Mouse (Mus musculus) stomach, embryonic 15.5 days (tissue): ENCODE data around the gene Olfm4. TPM values are rescaled to one million over a fixed set of nuclear protein-coding genes. Genes with fewer than 3 reads are reported as not detected.

Source experiments
- ATAC-seq: fragments of 200-750 bp; cut with Nextera tagmentation; 2 replicates; pipeline ENCODE4 v1.8.0; 2017; ENCODE audit warnings: low read depth, moderate number of reproducible peaks, moderate TSS enrichment; ENCODE audit not compliant: insufficient read depth, low FRiP score
- H3K27ac ChIP-seq: fragments of 300-500 bp; sonication (generic); 2 replicates; pipeline ENCODE4 v1.5.1; 2015; ENCODE audit warnings: mild to moderate bottlenecking, inconsistent platforms
- H3K27me3 ChIP-seq: fragments of 300-500 bp; sonication (generic); replicated peaks from 2 replicates; pipeline ENCODE4 v1.6.1; 2015; ENCODE audit warnings: inconsistent platforms
- H3K36me3 ChIP-seq: fragments of 300-500 bp; sonication (generic); 2 replicates; pipeline ENCODE4 v1.6.1; 2015; ENCODE audit warnings: inconsistent platforms
- H3K4me1 ChIP-seq: fragments of 300-500 bp; sonication (generic); 2 replicates; pipeline ENCODE4 v1.6.1; 2015; ENCODE audit warnings: inconsistent platforms
- H3K4me2 ChIP-seq: fragments of 300-500 bp; sonication (generic); 2 replicates; pipeline ENCODE4 v1.6.1; 2015; ENCODE audit warnings: mild to moderate bottlenecking, inconsistent platforms
- H3K4me3 ChIP-seq: fragments of 300-500 bp; sonication (generic); replicated peaks from 2 replicates; pipeline ENCODE4 v1.5.1; 2015; ENCODE audit warnings: inconsistent platforms
- H3K9ac ChIP-seq: fragments of 300-500 bp; sonication (generic); 2 replicates; pipeline ENCODE4 v1.6.1; 2015; ENCODE audit warnings: inconsistent platforms
- H3K9me3 ChIP-seq: fragments of 300-500 bp; sonication (generic); 2 replicates; pipeline ENCODE4 v1.6.1; 2016; ENCODE audit warnings: inconsistent platforms
- WGBS: fragments of 180-500 bp; shearing (Covaris S2); methylation state at CpG from one replicate; pipeline ENCODE4 v1.1.7; 2015; 5-methylcytosine and 5-hydroxymethylcytosine counted together
- polyA plus RNA-seq: library from polyadenylated mRNA; unstranded; fragments of >200 nt; fragmentation: Nextera tagmentation; extraction: Ambion mirVana; gene quantifications from 2 replicates; pipeline ENCODE4 v1.2.1, GENCODE M21; 2015

Olfm4 gene
- 12.8 and 15.7 TPM in 2 replicates for polyA plus RNA-seq

DNA sequence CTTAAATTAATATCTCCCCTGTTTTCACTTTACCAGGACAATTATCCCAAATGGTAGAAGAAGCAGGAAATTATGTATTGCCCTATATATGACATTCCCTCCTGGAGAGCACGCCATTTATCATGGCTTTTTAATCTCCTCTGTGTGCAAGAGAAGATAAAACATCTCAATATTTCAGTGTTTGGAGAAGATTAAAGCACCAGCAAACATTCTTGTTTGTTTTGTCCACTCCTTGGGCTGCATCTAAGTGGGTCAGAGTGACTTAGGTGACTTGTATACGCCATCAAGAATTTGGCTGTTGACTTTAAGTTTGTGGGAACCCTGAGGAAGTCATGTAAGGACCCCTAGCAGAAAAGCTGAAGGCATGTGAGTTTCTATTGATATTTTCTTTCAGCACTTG lies at the start of gene Olfm4:
TSS of gene Olfm4 (plus strand) at position 301 of the 400 bp plus-strand sequence.
- Histone ChIP-seq H3K4me3 (no peak within 1 kb of the TSS), H3K9ac (no peak within 1 kb of the TSS), H3K4me1 (no peaks in the 10 kb centered on the region), H3K9me3 (no peaks in the 10 kb centered on the region), H3K27ac (no peak within 1 kb of the TSS), H3K36me3 (no peaks in the 10 kb centered on the region), H3K27me3 (no peaks in the 10 kb centered on the region), H3K4me2 (no peak within 1 kb of the TSS)
- 57% methylated on average over 2 of the region's 2 CpGs for WGBS
- ATAC-seq: no peak

DNA sequence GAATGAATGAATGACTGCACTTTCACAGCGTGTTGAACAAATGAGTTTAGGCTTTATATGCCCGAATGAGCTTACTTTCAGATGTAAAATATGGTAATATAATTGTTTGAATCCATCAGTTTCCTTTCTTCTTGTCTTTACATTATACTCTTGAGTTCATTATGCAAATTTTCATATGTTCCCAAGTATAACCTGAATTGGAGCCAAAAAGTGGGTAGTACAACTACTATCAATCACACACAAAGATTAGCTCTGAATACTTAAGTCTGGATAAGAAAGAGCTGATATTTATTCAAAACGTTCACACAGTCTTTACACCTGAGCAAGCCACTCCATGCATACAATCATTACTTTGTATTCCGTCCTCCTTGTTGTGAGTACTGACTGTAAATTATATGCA lies 49.5 kb upstream of the Olfm4 start:
- no peaks in the 10 kb centered on the region for H3K27me3 ChIP-seq
- H3K9ac ChIP-seq: no peak overlapping the region
- no peak overlapping the region for H3K4me2 ChIP-seq
- H3K4me1 ChIP-seq: no peaks in the 10 kb centered on the region
- ATAC-seq: no peak
- H3K4me3 ChIP-seq: no peak overlapping the region
- H3K9me3 ChIP-seq: no peaks in the 10 kb centered on the region
- no peak overlapping the region for H3K27ac ChIP-seq
- H3K36me3 ChIP-seq: no peaks in the 10 kb centered on the region
- 56% methylated on average over 4 of the region's 4 CpGs for WGBS

DNA sequence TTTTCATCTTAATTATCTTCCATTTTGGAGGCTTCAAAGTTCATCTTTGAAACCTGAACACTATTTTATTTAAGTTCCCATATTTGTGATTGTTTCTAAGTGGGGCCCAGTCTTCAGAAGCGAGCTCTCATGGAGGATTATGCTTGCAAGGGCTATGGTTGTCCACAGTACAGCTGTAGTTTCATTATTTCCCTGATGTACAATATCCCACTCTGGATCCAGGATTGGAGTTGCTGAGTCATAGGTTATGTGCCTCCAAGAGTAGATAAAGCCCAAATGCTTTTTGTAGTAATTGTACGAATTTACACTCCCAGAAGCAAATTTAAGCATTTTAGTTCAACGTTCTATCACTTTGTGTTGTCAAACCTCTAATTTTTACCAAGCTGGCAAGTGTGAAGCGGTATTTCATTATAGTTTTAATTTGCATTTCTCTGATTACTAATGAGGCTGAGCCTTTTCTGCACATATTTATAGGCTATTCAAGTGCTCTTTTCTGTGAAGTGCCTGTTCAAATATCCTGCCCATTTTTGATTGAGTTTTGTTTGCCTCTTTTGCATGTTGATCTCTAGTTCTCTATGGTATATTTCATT lies 46.9 kb upstream of the Olfm4 start:
- no peak for ATAC-seq
- Histone ChIP-seq H3K4me2 (no peak overlapping the region), H3K4me3 (no peak overlapping the region), H3K9ac (no peak overlapping the region), H3K4me1 (no peaks in the 10 kb centered on the region), H3K9me3 (no peaks in the 10 kb centered on the region), H3K36me3 (no peaks in the 10 kb centered on the region), H3K27ac (no peak overlapping the region), H3K27me3 (no peaks in the 10 kb centered on the region)
- WGBS: 86% methylated on average over 4 of the region's 4 CpGs

DNA sequence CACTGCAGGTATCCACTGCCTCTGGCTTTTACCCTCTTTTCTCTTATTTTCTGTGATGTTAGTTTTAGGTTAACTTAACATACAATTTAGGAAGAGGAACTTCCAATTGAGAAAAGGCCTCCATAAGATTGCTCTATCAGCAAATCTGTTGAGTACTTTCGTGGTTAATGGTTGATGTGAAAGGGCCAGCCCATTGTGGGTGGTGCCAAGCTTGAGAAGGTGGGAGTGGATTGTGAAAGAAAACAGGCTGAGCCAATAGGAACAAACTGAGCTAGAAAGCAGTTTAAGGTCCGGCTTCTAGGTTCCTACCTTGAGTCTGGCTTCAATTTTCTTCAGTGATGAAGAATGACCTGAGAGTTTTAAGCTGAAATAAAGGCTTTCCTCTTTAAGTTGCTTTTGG lies 38.0 kb upstream of the Olfm4 start:
- no peak overlapping the region for H3K27ac ChIP-seq
- H3K9ac ChIP-seq: no peak overlapping the region
- no peak for ATAC-seq
- 66% methylated on average over 2 of the region's 2 CpGs for WGBS
- H3K4me2 ChIP-seq: no peak overlapping the region
- H3K9me3 ChIP-seq: no peaks in the 10 kb centered on the region
- no peaks in the 10 kb centered on the region for H3K27me3 ChIP-seq
- H3K4me1 ChIP-seq: no peaks in the 10 kb centered on the region
- no peak overlapping the region for H3K4me3 ChIP-seq
- no peaks in the 10 kb centered on the region for H3K36me3 ChIP-seq

DNA sequence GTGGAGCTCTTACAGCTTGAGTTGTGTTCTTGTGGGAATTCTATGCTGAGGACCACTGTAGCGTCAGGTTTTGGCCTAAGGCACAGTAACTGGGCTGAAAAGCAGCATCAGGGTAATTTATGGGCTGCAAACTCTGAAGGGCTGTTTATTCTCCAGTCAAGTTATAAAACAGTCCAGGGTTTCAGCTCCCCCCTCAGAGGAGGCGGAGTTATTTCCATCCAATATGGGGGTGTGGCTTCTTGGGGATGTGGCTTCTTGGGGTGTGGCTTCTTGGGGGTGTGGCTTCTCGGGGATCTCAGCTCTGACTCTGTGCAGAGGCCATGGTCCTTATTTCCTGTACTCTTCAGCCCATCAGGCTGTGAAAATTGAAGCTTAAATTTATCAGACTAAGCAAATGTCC lies 28.2 kb upstream of the Olfm4 start:
- Histone ChIP-seq H3K36me3 (no peaks in the 10 kb centered on the region), H3K9ac (no peak overlapping the region), H3K9me3 (no peaks in the 10 kb centered on the region), H3K27ac (no peak overlapping the region), H3K4me1 (no peaks in the 10 kb centered on the region), H3K4me2 (no peak overlapping the region), H3K4me3 (no peak overlapping the region), H3K27me3 (no peaks in the 10 kb centered on the region)
- 68% methylated on average over 3 of the region's 3 CpGs for WGBS
- ATAC-seq: no peak

DNA sequence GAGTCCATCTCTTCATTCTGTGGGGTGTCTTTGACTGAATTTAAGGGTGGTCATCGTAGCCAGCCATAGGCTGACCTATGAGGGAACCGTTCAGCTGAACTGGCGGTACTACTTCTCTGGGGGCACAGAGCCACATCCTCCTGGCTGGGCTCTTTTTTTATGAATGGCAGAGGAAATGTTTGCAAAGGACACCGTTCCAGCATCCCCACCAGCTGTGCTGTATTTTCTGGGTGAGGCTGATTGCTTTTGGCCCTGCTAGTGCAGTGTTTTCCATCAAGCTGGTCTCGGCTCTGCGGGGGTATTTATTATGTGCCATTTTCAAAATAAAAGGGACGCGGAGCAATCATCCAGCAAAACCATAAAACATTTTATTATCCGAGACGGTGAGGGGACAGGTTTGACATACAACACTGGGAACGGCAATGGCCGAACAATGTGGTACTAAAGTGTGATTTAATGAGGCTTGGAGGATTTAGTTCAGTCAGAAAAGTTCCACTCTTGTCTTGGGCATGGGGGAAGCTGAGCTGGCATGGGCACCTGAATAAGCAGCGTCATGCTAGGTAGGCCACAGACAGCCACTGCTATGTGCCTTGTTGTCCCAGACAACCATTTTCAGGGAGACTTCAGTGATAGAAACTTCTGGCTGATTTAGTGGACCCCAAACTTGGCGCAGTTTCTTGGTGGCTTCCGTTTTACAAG lies 25.9 kb upstream of the Olfm4 start:
- WGBS: 86% methylated on average over 15 of the region's 15 CpGs
- no peak for ATAC-seq
- H3K36me3 ChIP-seq: no peaks in the 10 kb centered on the region
- no peak overlapping the region for H3K4me3 ChIP-seq
- H3K9ac ChIP-seq: no peak overlapping the region
- no peaks in the 10 kb centered on the region for H3K27me3 ChIP-seq
- H3K9me3 ChIP-seq: no peaks in the 10 kb centered on the region
- H3K4me1 ChIP-seq: no peaks in the 10 kb centered on the region
- no peak overlapping the region for H3K4me2 ChIP-seq
- no peak overlapping the region for H3K27ac ChIP-seq

DNA sequence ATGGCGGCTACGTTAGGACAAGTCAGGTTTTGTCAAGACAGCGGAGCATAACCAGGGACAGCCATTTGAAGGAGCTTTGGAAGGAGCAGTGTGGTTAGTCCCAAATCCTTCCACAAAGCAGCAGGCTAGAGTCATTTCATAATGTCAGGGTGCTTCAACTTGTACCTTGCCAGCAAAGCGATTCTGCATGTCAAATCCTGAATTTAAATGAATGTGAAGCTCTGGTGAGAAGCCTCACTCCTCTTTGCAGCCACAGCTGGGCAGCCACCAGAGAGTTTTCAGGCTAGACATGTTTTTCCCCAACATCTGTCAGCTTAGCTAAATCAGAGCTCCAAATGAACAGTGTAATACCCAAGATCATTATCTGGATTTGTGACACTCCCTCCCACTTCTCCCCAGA lies 22.7 kb upstream of the Olfm4 start:
- Histone ChIP-seq H3K36me3 (no peaks in the 10 kb centered on the region), H3K4me3 (no peak overlapping the region), H3K9ac (no peak overlapping the region), H3K27ac (no peak overlapping the region), H3K9me3 (no peaks in the 10 kb centered on the region), H3K27me3 (no peaks in the 10 kb centered on the region), H3K4me1 (no peaks in the 10 kb centered on the region), H3K4me2 (no peak overlapping the region)
- ATAC-seq: no peak
- WGBS: 49% methylated on average over 4 of the region's 4 CpGs

DNA sequence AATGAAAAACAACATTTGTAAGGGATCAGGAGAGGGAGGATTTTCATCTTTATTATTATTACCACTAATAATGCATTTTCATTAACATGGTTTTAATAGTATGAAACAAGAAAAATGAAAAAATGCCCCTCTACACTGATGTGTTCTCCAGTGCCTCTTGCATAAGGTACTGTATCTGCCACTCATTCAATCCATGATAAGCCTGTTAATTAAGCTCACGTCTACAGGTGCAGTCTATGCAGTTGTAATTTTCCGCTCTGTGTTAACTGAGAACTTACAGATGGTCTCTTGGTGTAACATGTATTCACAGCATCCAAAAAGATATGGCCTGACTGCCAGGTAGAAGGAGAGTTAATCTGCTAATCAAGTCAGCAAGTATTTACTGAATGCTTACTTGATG lies 22.3 kb upstream of the Olfm4 start:
- WGBS: 85% methylated on average over 2 of the region's 2 CpGs

DNA sequence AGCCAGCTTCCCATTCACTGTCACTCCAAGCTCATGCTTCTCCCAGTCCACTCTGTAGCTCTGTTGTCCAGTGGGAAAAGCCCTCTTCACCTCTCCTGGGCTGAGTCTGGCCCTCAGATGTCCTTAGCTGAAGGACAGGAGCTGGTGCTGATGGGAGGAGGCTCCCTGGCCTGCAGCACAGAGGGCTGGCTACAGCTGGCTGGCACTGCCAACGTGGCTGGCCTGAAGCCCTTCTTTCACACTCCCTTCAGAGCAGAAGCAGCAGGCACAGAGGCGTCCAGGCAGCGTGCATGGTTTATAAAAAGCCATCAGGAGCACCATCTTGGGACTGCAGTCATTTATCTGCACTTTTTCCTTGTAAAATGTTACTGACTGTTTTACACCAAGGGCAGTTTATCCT lies 13.7 kb upstream of the Olfm4 start:
- Histone ChIP-seq H3K4me3 (no peak overlapping the region), H3K27me3 (no peaks in the 10 kb centered on the region), H3K4me2 (no peak overlapping the region), H3K4me1 (no peaks in the 10 kb centered on the region), H3K9ac (no peak overlapping the region), H3K27ac (no peak overlapping the region), H3K9me3 (no peaks in the 10 kb centered on the region), H3K36me3 (no peaks in the 10 kb centered on the region)
- ATAC-seq: no peak
- 84% methylated on average over 3 of the region's 3 CpGs for WGBS

More for the DNA sequence above, 22.3 kb upstream of the Olfm4 start:
- no peaks in the 10 kb centered on the region for H3K9me3 ChIP-seq
- no peak overlapping the region for H3K4me3 ChIP-seq
- no peak overlapping the region for H3K4me2 ChIP-seq
- H3K27me3 ChIP-seq: no peaks in the 10 kb centered on the region
- H3K27ac ChIP-seq: no peak overlapping the region
- H3K4me1 ChIP-seq: no peaks in the 10 kb centered on the region
- ATAC-seq: no peak
- H3K36me3 ChIP-seq: no peaks in the 10 kb centered on the region
- H3K9ac ChIP-seq: no peak overlapping the region

DNA sequence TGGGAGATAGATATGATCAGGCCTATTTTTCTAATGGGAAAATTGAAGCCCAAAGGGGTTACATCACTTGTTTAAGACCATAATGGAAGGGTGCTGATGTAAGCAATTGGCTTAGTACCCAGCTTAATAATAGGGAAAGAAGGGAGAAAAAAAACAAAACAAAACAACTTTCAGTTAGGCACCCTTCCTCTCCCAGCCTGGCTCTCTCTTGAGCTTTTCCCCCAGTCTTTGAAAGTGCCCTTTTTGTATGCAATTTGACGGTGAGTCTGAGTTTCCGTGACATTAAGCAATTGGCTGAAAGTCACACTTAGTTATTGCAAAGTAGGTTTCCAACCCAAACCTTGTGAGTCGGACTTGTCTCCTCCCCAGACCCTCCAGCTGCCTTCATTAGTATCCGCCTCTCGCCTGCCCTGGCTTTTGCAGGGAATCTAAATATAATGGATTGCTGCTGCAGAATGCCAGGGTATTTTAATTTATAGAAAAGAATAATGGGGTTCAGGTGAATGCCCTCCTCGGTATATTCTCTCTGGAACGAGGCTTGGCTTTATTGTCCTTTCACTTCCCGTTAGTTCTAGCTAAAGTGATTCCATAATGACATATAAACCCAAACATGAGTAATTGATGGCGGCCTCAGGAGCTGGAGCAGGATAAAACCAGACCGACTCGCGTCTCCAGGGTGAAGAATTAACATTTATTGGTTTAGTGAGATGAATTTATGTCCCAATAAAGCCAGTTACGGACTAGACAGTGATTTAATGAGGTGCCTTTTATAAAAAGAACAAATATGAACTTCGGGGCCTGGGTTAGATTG lies 12.7 kb upstream of the Olfm4 start:
- Histone ChIP-seq H3K27me3 (no peaks in the 10 kb centered on the region), H3K4me1 (no peaks in the 10 kb centered on the region), H3K9ac (no peak overlapping the region), H3K4me3 (no peak overlapping the region), H3K4me2 (no peak overlapping the region), H3K9me3 (no peaks in the 10 kb centered on the region), H3K27ac (no peak overlapping the region), H3K36me3 (no peaks in the 10 kb centered on the region)
- no peak for ATAC-seq
- WGBS: 43% methylated on average over 14 of the region's 14 CpGs

DNA sequence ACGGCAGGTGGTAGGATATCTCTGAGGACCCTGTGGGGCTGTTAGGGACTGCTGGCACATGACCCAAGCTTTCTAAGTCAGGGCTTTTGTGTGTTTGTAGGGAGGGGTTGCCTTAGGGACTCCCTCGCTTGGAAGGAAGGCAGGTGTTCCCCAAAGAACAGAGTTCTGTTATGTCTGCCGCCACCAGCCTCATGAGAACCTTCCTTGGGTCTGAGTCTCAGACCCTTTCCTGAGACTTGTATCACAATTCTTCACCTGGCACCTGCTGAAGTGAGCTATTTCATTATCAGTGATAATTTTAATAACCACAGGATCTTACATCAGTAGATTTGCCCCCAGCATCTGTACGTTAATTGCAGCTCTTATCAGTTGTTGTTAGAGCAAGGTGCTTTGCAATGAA lies 2.4 kb upstream of the Olfm4 start:
- ATAC-seq: no peak
- no peak overlapping the region for H3K4me2 ChIP-seq
- H3K36me3 ChIP-seq: no peaks in the 10 kb centered on the region
- no peak overlapping the region for H3K4me3 ChIP-seq
- H3K4me1 ChIP-seq: no peaks in the 10 kb centered on the region
- no peak overlapping the region for H3K27ac ChIP-seq
- H3K27me3 ChIP-seq: no peaks in the 10 kb centered on the region
- no peaks in the 10 kb centered on the region for H3K9me3 ChIP-seq
- WGBS: 74% methylated on average over 4 of the region's 4 CpGs
- no peak overlapping the region for H3K9ac ChIP-seq

DNA sequence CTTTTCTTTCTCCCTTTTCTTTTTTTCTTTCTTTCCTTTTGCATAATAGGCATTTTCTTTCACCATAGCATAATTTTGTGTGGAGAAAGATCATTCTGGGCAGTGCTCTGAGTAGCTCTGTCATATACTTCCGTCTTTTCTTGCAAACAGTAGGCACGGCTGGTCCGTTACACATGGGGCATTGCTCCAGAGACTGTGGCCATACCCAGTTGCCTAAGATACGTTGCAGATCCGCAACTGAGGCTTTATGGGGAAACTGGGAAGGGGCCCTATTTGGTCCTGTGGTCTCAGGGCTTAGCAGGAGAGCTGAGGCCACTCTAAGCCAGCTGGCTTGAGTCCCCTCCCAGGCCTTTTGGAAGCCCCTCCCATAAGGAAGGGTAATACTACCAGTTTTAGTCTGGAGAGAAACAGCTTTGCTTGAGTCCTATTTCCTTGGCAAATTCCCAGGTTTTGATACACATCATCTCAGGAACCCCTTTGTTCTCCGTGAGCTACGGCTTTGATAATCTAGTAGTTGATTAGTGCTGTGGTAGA lies 1.3 kb downstream of the Olfm4 start:
- Histone ChIP-seq H3K4me2 (no peak overlapping the region), H3K4me1 (no peaks in the 10 kb centered on the region), H3K36me3 (no peaks in the 10 kb centered on the region), H3K27ac (no peak overlapping the region), H3K4me3 (no peak overlapping the region), H3K27me3 (no peaks in the 10 kb centered on the region), H3K9me3 (no peaks in the 10 kb centered on the region), H3K9ac (no peak overlapping the region)
- ATAC-seq: no peak
- 77% methylated on average over 7 of the region's 7 CpGs for WGBS
